Mouse (Mus musculus) pancreas, adult 10 weeks (tissue): ENCODE results near the gene Irx4. TPM values are rescaled to one million over a fixed set of nuclear protein-coding genes. Genes with fewer than 3 reads are reported as not detected.

Experiments used
- polyA plus RNA-seq: library from polyadenylated mRNA; stranded (reverse); fragments of 350-450 nt; fragmentation: Illumina TruSeq; extraction: RNeasy Lipid Tissue Mini Kit (QIAGEN cat#74804); gene quantifications from one replicate; pipeline ENCODE4 v1.2.3, GENCODE M21; 2015; ENCODE audit warnings: low read depth, low replicate concordance; ENCODE audit not compliant: insufficient read depth

Gene Irx4
- polyA plus RNA-seq, result not detected

GRCm38 (mm10) chr13:73260354-73261035, at the start of gene Irx4:
Irx4 (plus strand) TSS chr13:73260479.

Other genes starting within 250 kb of the Irx4 start
- gene Mrpl36, start 68.0 kb downstream of the Irx4 start, polyA plus RNA-seq, result 20.3 TPM
- 64.5 TPM for gene Ndufs6, start 68.1 kb downstream of the Irx4 start, polyA plus RNA-seq
- gene Lpcat1, start 206.7 kb downstream of the Irx4 start, polyA plus RNA-seq, result 9.1 TPM